Mouse (Mus musculus) neural tube, embryonic 13.5 days (tissue): ENCODE measurements around the gene Cox7a2. TPM values are rescaled to one million over a fixed set of nuclear protein-coding genes. Genes with fewer than 3 reads are reported as not detected.

Experiments used
- ATAC-seq: fragments of 200-750 bp; cut with Nextera tagmentation; 2 replicates; pipeline ENCODE4 v1.8.0; 2017; ENCODE audit warnings: low read depth, mild to moderate bottlenecking, moderate TSS enrichment, moderate library complexity
- H3K27ac ChIP-seq: fragments of 300-500 bp; sonication (generic); replicated peaks from 2 replicates; pipeline ENCODE4 v1.5.1; 2015; ENCODE audit warnings: moderate library complexity, mild to moderate bottlenecking, inconsistent platforms
- H3K27me3 ChIP-seq: fragments of 300-500 bp; sonication (generic); 2 replicates; pipeline ENCODE4 v1.6.1; 2015; ENCODE audit warnings: mild to moderate bottlenecking, inconsistent platforms
- H3K36me3 ChIP-seq: fragments of 300-500 bp; sonication (generic); 2 replicates; pipeline ENCODE4 v1.6.1; 2015; ENCODE audit warnings: mild to moderate bottlenecking, inconsistent platforms
- H3K4me1 ChIP-seq: fragments of 300-500 bp; sonication (generic); replicated peaks from 2 replicates; pipeline ENCODE4 v1.6.1; 2015; ENCODE audit warnings: inconsistent platforms
- H3K4me2 ChIP-seq: fragments of 300-500 bp; sonication (generic); 2 replicates; pipeline ENCODE4 v1.6.1; 2015; ENCODE audit warnings: inconsistent platforms, mild to moderate bottlenecking, moderate library complexity
- H3K4me3 ChIP-seq: fragments of 300-500 bp; sonication (generic); 2 replicates; pipeline ENCODE4 v1.5.1; 2015; ENCODE audit warnings: mild to moderate bottlenecking, inconsistent platforms
- H3K9ac ChIP-seq: fragments of 300-500 bp; sonication (generic); 2 replicates; pipeline ENCODE4 v1.6.1; 2015; ENCODE audit warnings: moderate library complexity, mild to moderate bottlenecking, inconsistent platforms
- H3K9me3 ChIP-seq: fragments of 300-500 bp; sonication (generic); 2 replicates; pipeline ENCODE4 v1.6.1; 2016; ENCODE audit warnings: inconsistent platforms
- WGBS: fragments of 180-500 bp; shearing (Covaris S2); methylation state at CpG from one replicate; pipeline ENCODE4 v1.1.7; 2015; 5-methylcytosine and 5-hydroxymethylcytosine counted together
- polyA plus RNA-seq: library from polyadenylated mRNA; unstranded; fragments of >200 nt; fragmentation: Nextera tagmentation; extraction: Ambion mirVana; gene quantifications from 2 replicates; pipeline ENCODE4 v1.2.1, GENCODE M21; 2015

The Cox7a2 gene
- 881 and 912 TPM in 2 replicates for polyA plus RNA-seq

GRCm38 (mm10) chr9:79759385-79760005, at the start of gene Cox7a2:
TSS of gene Cox7a2 (minus strand) at chr9:79759878.
- peak within 1 kb of the TSS; percentile 75 for H3K4me2 ChIP-seq
- H3K36me3 ChIP-seq = peaks cover 18% of the 10 kb centered on the region
- H3K9me3 ChIP-seq = no peaks in the 10 kb centered on the region
- H3K4me1 ChIP-seq = peaks cover 24% of the 10 kb centered on the region
- H3K9ac ChIP-seq = peak within 1 kb of the TSS; percentile 90
- WGBS = under 1% methylated on average over 49 of the region's 49 CpGs
- peak within 1 kb of the TSS; percentile 88 for H3K4me3 ChIP-seq
- H3K27ac ChIP-seq = peak within 1 kb of the TSS; percentile 89
- ATAC-seq = peak; percentile 100
- H3K27me3 ChIP-seq = no peaks in the 10 kb centered on the region

GRCm38 (mm10) chr9:79809411-79809810, 49.7 kb upstream of the Cox7a2 start:
- Histone ChIP-seq H3K4me1 (no peaks in the 10 kb centered on the region), H3K36me3 (no peaks in the 10 kb centered on the region), H3K4me2 (no peak overlapping the region), H3K9ac (no peak overlapping the region), H3K27me3 (no peaks in the 10 kb centered on the region), H3K27ac (no peak overlapping the region), H3K4me3 (no peak overlapping the region), H3K9me3 (no peaks in the 10 kb centered on the region)
- no peak for ATAC-seq
- 80% methylated on average over 6 of the region's 6 CpGs for WGBS

- 53% methylated on average over 4 of the region's 4 CpGs for WGBS
- Histone ChIP-seq H3K4me3 (no peak overlapping the region), H3K9me3 (no peaks in the 10 kb centered on the region), H3K27ac (no peak overlapping the region), H3K27me3 (no peaks in the 10 kb centered on the region), H3K36me3 (no peaks in the 10 kb centered on the region), H3K4me1 (no peaks in the 10 kb centered on the region), H3K9ac (no peak overlapping the region), H3K4me2 (no peak overlapping the region)
- no peak for ATAC-seq
These were observed 47.5 kb upstream of the Cox7a2 start for GRCm38 (mm10) chr9:79807178-79807577.

- no peak overlapping the region for H3K4me3 ChIP-seq
- no peaks in the 10 kb centered on the region for H3K9me3 ChIP-seq
- no peak overlapping the region for H3K27ac ChIP-seq
- H3K4me2 ChIP-seq = no peak overlapping the region
- no peaks in the 10 kb centered on the region for H3K36me3 ChIP-seq
- 42% methylated on average over 12 of the region's 12 CpGs for WGBS
- no peaks in the 10 kb centered on the region for H3K27me3 ChIP-seq
- peak; percentile 65 for ATAC-seq
- H3K4me1 ChIP-seq = no peaks in the 10 kb centered on the region
- H3K9ac ChIP-seq = no peak overlapping the region
These were observed 46.8 kb upstream of the Cox7a2 start for GRCm38 (mm10) chr9:79806317-79807075.

- ATAC-seq = no peak
- Histone ChIP-seq H3K9me3 (no peaks in the 10 kb centered on the region), H3K4me1 (no peaks in the 10 kb centered on the region), H3K4me2 (no peak overlapping the region), H3K9ac (no peak overlapping the region), H3K4me3 (no peak overlapping the region), H3K27ac (no peak overlapping the region), H3K36me3 (no peaks in the 10 kb centered on the region), H3K27me3 (no peaks in the 10 kb centered on the region)
- whole genome bisulfite sequencing = 88% methylated on average over 10 of the region's 10 CpGs
These were observed 45.7 kb upstream of the Cox7a2 start for GRCm38 (mm10) chr9:79805426-79805825.

GRCm38 (mm10) chr9:79796461-79797135, 36.9 kb upstream of the Cox7a2 start:
- no peak overlapping the region for H3K4me2 ChIP-seq
- no peak for ATAC-seq
- no peaks in the 10 kb centered on the region for H3K9me3 ChIP-seq
- H3K4me1 ChIP-seq = peaks cover 12% of the 10 kb centered on the region
- 70% methylated on average over 7 of the region's 7 CpGs for WGBS
- no peak overlapping the region for H3K27ac ChIP-seq
- no peaks in the 10 kb centered on the region for H3K27me3 ChIP-seq
- no peaks in the 10 kb centered on the region for H3K36me3 ChIP-seq
- no peak overlapping the region for H3K4me3 ChIP-seq
- no peak overlapping the region for H3K9ac ChIP-seq

- peaks cover 25% of the 10 kb centered on the region for H3K4me1 ChIP-seq
- H3K9ac ChIP-seq = no peak overlapping the region
- H3K4me3 ChIP-seq = no peak overlapping the region
- 85% methylated on average over 1 of the region's 1 CpGs for WGBS
- no peaks in the 10 kb centered on the region for H3K27me3 ChIP-seq
- no peak overlapping the region for H3K4me2 ChIP-seq
- no peak overlapping the region for H3K27ac ChIP-seq
- no peak for ATAC-seq
- no peaks in the 10 kb centered on the region for H3K9me3 ChIP-seq
- no peaks in the 10 kb centered on the region for H3K36me3 ChIP-seq
These were observed 35.4 kb upstream of the Cox7a2 start for GRCm38 (mm10) chr9:79795076-79795475.

GRCm38 (mm10) chr9:79792841-79793835, 33.5 kb upstream of the Cox7a2 start, which contains the start of gene Tmem30a:
TSS of gene Tmem30a (minus strand) at chr9:79793507.
- peak within 1 kb of the TSS; percentile 71 for H3K4me3 ChIP-seq
- under 1% methylated on average over 91 of the region's 91 CpGs for WGBS
- H3K9me3 ChIP-seq = no peaks in the 10 kb centered on the region
- H3K4me2 ChIP-seq = peak within 1 kb of the TSS; percentile 78
- ATAC-seq = peak; percentile 99
- H3K27ac ChIP-seq = peak within 1 kb of the TSS; percentile 88
- H3K27me3 ChIP-seq = no peaks in the 10 kb centered on the region
- H3K4me1 ChIP-seq = peaks cover 34% of the 10 kb centered on the region
- H3K9ac ChIP-seq = peak within 1 kb of the TSS; percentile 86
- no peaks in the 10 kb centered on the region for H3K36me3 ChIP-seq

- Histone ChIP-seq H3K27ac (no peak overlapping the region), H3K4me2 (no peak overlapping the region), H3K4me3 (no peak overlapping the region), H3K4me1 (peaks cover 43% of the 10 kb centered on the region), H3K27me3 (no peaks in the 10 kb centered on the region), H3K9ac (no peak overlapping the region), H3K36me3 (no peaks in the 10 kb centered on the region), H3K9me3 (no peaks in the 10 kb centered on the region)
- 70% methylated on average over 2 of the region's 2 CpGs for WGBS
- ATAC-seq = no peak
These were observed 26.1 kb upstream of the Cox7a2 start for GRCm38 (mm10) chr9:79785794-79786085.

- H3K27me3 ChIP-seq = no peaks in the 10 kb centered on the region
- no peak overlapping the region for H3K27ac ChIP-seq
- peak; percentile 50; the same call in 1 of the 2 replicates for ATAC-seq
- no peak overlapping the region for H3K4me3 ChIP-seq
- no peaks in the 10 kb centered on the region for H3K36me3 ChIP-seq
- H3K9ac ChIP-seq = no peak overlapping the region
- WGBS = 63% methylated on average over 2 of the region's 2 CpGs
- H3K4me1 ChIP-seq = peaks cover 38% of the 10 kb centered on the region
- no peak overlapping the region for H3K4me2 ChIP-seq
- H3K9me3 ChIP-seq = no peaks in the 10 kb centered on the region
These were observed 25.5 kb upstream of the Cox7a2 start for GRCm38 (mm10) chr9:79784934-79785793.

- Histone ChIP-seq H3K4me3 (no peak overlapping the region), H3K4me1 (peaks cover 36% of the 10 kb centered on the region), H3K9me3 (no peaks in the 10 kb centered on the region), H3K4me2 (no peak overlapping the region), H3K27me3 (no peaks in the 10 kb centered on the region), H3K36me3 (no peaks in the 10 kb centered on the region), H3K9ac (no peak overlapping the region), H3K27ac (no peak overlapping the region)
- WGBS = 33% methylated on average over 3 of the region's 3 CpGs
- peak; percentile 43 for ATAC-seq
These were observed 24.8 kb upstream of the Cox7a2 start for GRCm38 (mm10) chr9:79784439-79784838.
